Mouse (Mus musculus) left cerebral cortex, postnatal 25 days (tissue): Measurements from ENCODE around the gene Slc44a3. TPM values are rescaled to one million over a fixed set of nuclear protein-coding genes. Genes with fewer than 3 reads are reported as not detected.

ENCODE experiments used
- DNase-seq, 2 experiments: peaks; one replicate each; pipeline ENCODE4 v3.0.0; 2022; ENCODE audit warnings: low spot score in 2 of 2, mixed read lengths in 1 of 2
- intact Hi-C: fragments of 180-260 bp; cut with DNase I; formaldehyde crosslinking; loops from one replicate; pipeline ENCODE4 v1.15.1; 2025
- total RNA-seq, 2 experiments: library from RNA; stranded (reverse); gene quantifications; 2 replicates each; pipeline ENCODE4 v1.2.3; 2021

The Slc44a3 gene
- total RNA-seq, 2 experiments from 2014 or later, result not detected

GRCm38 (mm10) chr3:121435296-121435695 is 96.9 kb downstream of the Slc44a3 start:
- DNase-seq, result no peak
- intact Hi-C loops, result no loop called here

GRCm38 (mm10) chr3:121433968-121434533 is 98.2 kb downstream of the Slc44a3 start:
- no peak for DNase-seq
- intact Hi-C loops, result no loop called here

GRCm38 (mm10) chr3:121433359-121433758 is 98.8 kb downstream of the Slc44a3 start:
- intact Hi-C loops, result no loop called here
- DNase-seq, result no peak

GRCm38 (mm10) chr3:121430289-121430936 is 101.8 kb downstream of the Slc44a3 start:
- DNase-seq, result no peak
- intact Hi-C loops, result no loop called here

- DNase-seq, result no peak
- intact Hi-C loops, result loop anchor here (5.0 kb wide), 1 partner anchor 72 kb away; no protein-coding TSS in a partner anchor
These were observed 102.7 kb downstream of the Slc44a3 start for GRCm38 (mm10) chr3:121429469-121429868.

GRCm38 (mm10) chr3:121428696-121429259 is 103.4 kb downstream of the Slc44a3 start:
- no peak for DNase-seq
- intact Hi-C loops, result loop anchor here (5.0 kb wide), 1 partner anchor 71 kb away; no protein-coding TSS in a partner anchor

- DNase-seq, result peak; percentile 11 to 32
- intact Hi-C loops, result loop anchor here (5.0 kb wide), 1 partner anchor 71 kb away; no protein-coding TSS in a partner anchor
These were observed 104.0 kb downstream of the Slc44a3 start for GRCm38 (mm10) chr3:121428230-121428629.

- intact Hi-C loops, result loop anchor here (2.0 to 5.0 kb wide), 3 partner anchors 70 to 117 kb away; no protein-coding TSS in a partner anchor
- peak; percentile 40 to 49 for DNase-seq
These were observed 104.7 kb downstream of the Slc44a3 start for GRCm38 (mm10) chr3:121427520-121427908.

- DNase-seq, result peak; percentile 58 to 61
- intact Hi-C loops, result loop anchor here (2.0 to 5.0 kb wide), 3 partner anchors 70 to 116 kb away; no protein-coding TSS in a partner anchor
These were observed 105.3 kb downstream of the Slc44a3 start for GRCm38 (mm10) chr3:121426621-121427519.

GRCm38 (mm10) chr3:121425861-121426620 is 106.2 kb downstream of the Slc44a3 start, which contains the start of gene Cnn3:
TSS of gene Cnn3 (plus strand) at chr3:121426497.
- intact Hi-C loops, result loop anchor here (2.0 to 5.0 kb wide), 3 partner anchors 69 to 115 kb away; no protein-coding TSS in a partner anchor
- peak; percentile 81 to 83 for DNase-seq

GRCm38 (mm10) chr3:121422405-121422804 is 109.8 kb downstream of the Slc44a3 start:
- no peak for DNase-seq
- intact Hi-C loops, result no loop called here

GRCm38 (mm10) chr3:121418850-121419435 is 113.3 kb downstream of the Slc44a3 start:
- intact Hi-C loops, result no loop called here
- no peak for DNase-seq

- intact Hi-C loops, result no loop called here
- no peak for DNase-seq
These were observed 114.0 kb downstream of the Slc44a3 start for GRCm38 (mm10) chr3:121418251-121418601.

- no peak for DNase-seq
- intact Hi-C loops, result no loop called here
These were observed 114.6 kb downstream of the Slc44a3 start for GRCm38 (mm10) chr3:121417379-121418250.

- no peak for DNase-seq
- intact Hi-C loops, result no loop called here
These were observed 115.7 kb downstream of the Slc44a3 start for GRCm38 (mm10) chr3:121416171-121417154.

- intact Hi-C loops, result no loop called here
- DNase-seq, result no peak
These were observed 120.8 kb downstream of the Slc44a3 start for GRCm38 (mm10) chr3:121411450-121411849.
